Mouse (Mus musculus): Measurements from ENCODE around the gene Ttf2. TPM values are rescaled to one million over a fixed set of nuclear protein-coding genes. Genes with fewer than 3 reads are reported as not detected.

Gene Ttf2
- polyA plus RNA-seq, 1 experiment from 2014 or later = 8.2 TPM

GRCm38 (mm10) chr3:100911026-100911425 lies 58.4 kb downstream of the Ttf2 start:
- Histone ChIP-seq H3K4me3 (no peak overlapping the region), H3K4me2 (no peak overlapping the region), H3K4me1 (replicated peaks) (peaks cover 8% of the 10 kb centered on the region; the same call in 1 of the 2 replicates), H3K9ac (no peak overlapping the region), H3K27me3 (no peaks in the 10 kb centered on the region), H3K27ac (no peak overlapping the region), H3K9me3 (replicated peaks) (no peaks in the 10 kb centered on the region), H3K36me3 (no peaks in the 10 kb centered on the region)
- WGBS = 71% methylated on average over 9 of the region's 9 CpGs
- ATAC-seq (replicated peaks; ENCODE audit: insufficient number of reproducible peaks, insufficient read depth, low FRiP score, low read depth) = no peak

GRCm38 (mm10) chr3:100910621-100911020 lies 58.8 kb downstream of the Ttf2 start:
- peaks cover 8% of the 10 kb centered on the region; the same call in 1 of the 2 replicates for H3K4me1 ChIP-seq (replicated peaks)
- H3K4me3 ChIP-seq = no peak overlapping the region
- H3K36me3 ChIP-seq = no peaks in the 10 kb centered on the region
- H3K9me3 ChIP-seq (replicated peaks) = no peaks in the 10 kb centered on the region
- no peak for ATAC-seq (replicated peaks; ENCODE audit: insufficient number of reproducible peaks, insufficient read depth, low FRiP score, low read depth)
- H3K27ac ChIP-seq = no peak overlapping the region
- no peaks in the 10 kb centered on the region for H3K27me3 ChIP-seq
- 61% methylated on average over 5 of the region's 5 CpGs for WGBS
- no peak overlapping the region for H3K9ac ChIP-seq
- H3K4me2 ChIP-seq = no peak overlapping the region

GRCm38 (mm10) chr3:100908594-100908993 lies 60.9 kb downstream of the Ttf2 start:
- no peaks in the 10 kb centered on the region for H3K36me3 ChIP-seq
- H3K4me3 ChIP-seq = no peak overlapping the region
- 25% methylated on average over 6 of the region's 6 CpGs for WGBS
- no peak overlapping the region for H3K4me2 ChIP-seq
- no peaks in the 10 kb centered on the region for H3K27me3 ChIP-seq
- no peak overlapping the region for H3K27ac ChIP-seq
- H3K9me3 ChIP-seq (replicated peaks) = no peaks in the 10 kb centered on the region
- H3K4me1 ChIP-seq (replicated peaks) = peaks cover 8% of the 10 kb centered on the region; the same call in 1 of the 2 replicates
- ATAC-seq (replicated peaks; ENCODE audit: insufficient number of reproducible peaks, insufficient read depth, low FRiP score, low read depth) = no peak
- H3K9ac ChIP-seq = no peak overlapping the region

GRCm38 (mm10) chr3:100906916-100907315 lies 62.5 kb downstream of the Ttf2 start:
- no peak overlapping the region for H3K4me2 ChIP-seq
- no peaks in the 10 kb centered on the region for H3K36me3 ChIP-seq
- no peak for ATAC-seq (replicated peaks; ENCODE audit: insufficient number of reproducible peaks, insufficient read depth, low FRiP score, low read depth)
- H3K4me1 ChIP-seq (replicated peaks) = peaks cover 8% of the 10 kb centered on the region; the same call in 1 of the 2 replicates
- H3K9me3 ChIP-seq (replicated peaks) = no peaks in the 10 kb centered on the region
- H3K27ac ChIP-seq = no peak overlapping the region
- no peak overlapping the region for H3K9ac ChIP-seq
- WGBS = 35% methylated on average over 3 of the region's 3 CpGs
- H3K4me3 ChIP-seq = no peak overlapping the region
- H3K27me3 ChIP-seq = no peaks in the 10 kb centered on the region

- H3K9ac ChIP-seq = no peak overlapping the region
- no peaks in the 10 kb centered on the region for H3K27me3 ChIP-seq
- peaks cover 8% of the 10 kb centered on the region; the same call in 1 of the 2 replicates for H3K4me1 ChIP-seq (replicated peaks)
- ATAC-seq (replicated peaks; ENCODE audit: insufficient number of reproducible peaks, insufficient read depth, low FRiP score, low read depth) = no peak
- WGBS = 23% methylated on average over 6 of the region's 6 CpGs
- H3K4me3 ChIP-seq = no peak overlapping the region
- no peak overlapping the region for H3K4me2 ChIP-seq
- no peak overlapping the region for H3K27ac ChIP-seq
- no peaks in the 10 kb centered on the region for H3K36me3 ChIP-seq
- no peaks in the 10 kb centered on the region for H3K9me3 ChIP-seq (replicated peaks)
Observed at GRCm38 (mm10) chr3:100906128-100906527, 63.3 kb downstream of the Ttf2 start.

- H3K27ac ChIP-seq = no peak overlapping the region
- ATAC-seq (replicated peaks; ENCODE audit: insufficient number of reproducible peaks, insufficient read depth, low FRiP score, low read depth) = no peak
- no peaks in the 10 kb centered on the region for H3K4me1 ChIP-seq (replicated peaks)
- no peak overlapping the region for H3K4me3 ChIP-seq
- WGBS = 83% methylated on average over 6 of the region's 6 CpGs
- H3K4me2 ChIP-seq = no peak overlapping the region
- no peaks in the 10 kb centered on the region for H3K27me3 ChIP-seq
- no peaks in the 10 kb centered on the region for H3K36me3 ChIP-seq
- H3K9me3 ChIP-seq (replicated peaks) = no peaks in the 10 kb centered on the region
- H3K9ac ChIP-seq = no peak overlapping the region
Observed at GRCm38 (mm10) chr3:100895500-100895899, 74.0 kb downstream of the Ttf2 start.

- H3K27ac ChIP-seq = no peak overlapping the region
- no peaks in the 10 kb centered on the region for H3K9me3 ChIP-seq (replicated peaks)
- no peak overlapping the region for H3K4me3 ChIP-seq
- no peaks in the 10 kb centered on the region for H3K36me3 ChIP-seq
- H3K4me1 ChIP-seq (replicated peaks) = no peaks in the 10 kb centered on the region
- 64% methylated on average over 11 of the region's 11 CpGs for WGBS
- H3K27me3 ChIP-seq = no peaks in the 10 kb centered on the region
- H3K4me2 ChIP-seq = no peak overlapping the region
- ATAC-seq (replicated peaks; ENCODE audit: insufficient number of reproducible peaks, insufficient read depth, low FRiP score, low read depth) = no peak
- no peak overlapping the region for H3K9ac ChIP-seq
Observed at GRCm38 (mm10) chr3:100892383-100893335, 76.8 kb downstream of the Ttf2 start.

- Histone ChIP-seq H3K4me2 (no peak overlapping the region), H3K9ac (no peak overlapping the region), H3K9me3 (replicated peaks) (no peaks in the 10 kb centered on the region), H3K27ac (no peak overlapping the region), H3K27me3 (no peaks in the 10 kb centered on the region), H3K36me3 (no peaks in the 10 kb centered on the region), H3K4me1 (replicated peaks) (no peaks in the 10 kb centered on the region), H3K4me3 (no peak overlapping the region)
- 86% methylated on average over 3 of the region's 3 CpGs for WGBS
- no peak for ATAC-seq (replicated peaks; ENCODE audit: insufficient number of reproducible peaks, insufficient read depth, low FRiP score, low read depth)
Observed at GRCm38 (mm10) chr3:100890406-100890805, 79.1 kb downstream of the Ttf2 start.

- WGBS = 81% methylated on average over 1 of the region's 1 CpGs
Observed at GRCm38 (mm10) chr3:100889234-100889633, 80.2 kb downstream of the Ttf2 start.

More at GRCm38 (mm10) chr3:100889234-100889633, 80.2 kb downstream of the Ttf2 start:
- Histone ChIP-seq H3K4me3 (no peak overlapping the region), H3K4me2 (no peak overlapping the region), H3K9me3 (replicated peaks) (no peaks in the 10 kb centered on the region), H3K27me3 (no peaks in the 10 kb centered on the region), H3K9ac (no peak overlapping the region), H3K36me3 (no peaks in the 10 kb centered on the region), H3K4me1 (replicated peaks) (no peaks in the 10 kb centered on the region), H3K27ac (no peak overlapping the region)
- no peak for ATAC-seq (replicated peaks; ENCODE audit: insufficient number of reproducible peaks, insufficient read depth, low FRiP score, low read depth)

Other genes with a start within 250 kb of the Ttf2 start
- gene Vtcn1, start 144.2 kb downstream of the Ttf2 start, polyA plus RNA-seq (2015; fragmentation: Nextera tagmentation; extraction: Ambion mirVana) = 0.37 and 0.42 TPM in 2 replicates
- gene Trim45, start 47.5 kb downstream of the Ttf2 start, polyA plus RNA-seq (2015; fragmentation: Nextera tagmentation; extraction: Ambion mirVana) = 3.4 and 4.6 TPM in 2 replicates
- gene Cd101, start 59.9 kb upstream of the Ttf2 start, polyA plus RNA-seq (2015; fragmentation: Nextera tagmentation; extraction: Ambion mirVana) = 0.27 and 0.33 TPM in 2 replicates
- gene Ptgfrn, start 140.6 kb upstream of the Ttf2 start, polyA plus RNA-seq (2015; fragmentation: Nextera tagmentation; extraction: Ambion mirVana) = 5.7 and 6.0 TPM in 2 replicates

Data from heart, embryonic 15.5 days (tissue).